Mouse (Mus musculus): Measurements from ENCODE around the gene Dpep1.

GRCm38 (mm10) chr8:123203571-123203970 lies 17.5 kb downstream of the Dpep1 start:
- TF ChIP-seq CTCF (IDR thresholded peaks at IDR 0.05; ENCODE audit: low read depth, low read length) = no peak
- TF ChIP-seq GATA1 (IDR thresholded peaks at IDR 0.05; ENCODE audit: borderline replicate concordance, low read length) = no peak
- TF ChIP-seq TAL1 (conservative IDR thresholded peaks at IDR 0.05; ENCODE audit: low read depth, low read length) = no peak
